Mouse (Mus musculus): ENCODE measurements around the gene Fhit. TPM values are rescaled to one million over a fixed set of nuclear protein-coding genes. Genes with fewer than 3 reads are reported as not detected.

The Fhit gene
- polyA plus RNA-seq, 1 experiment from 2014 or later = 2.3 TPM

DNA sequence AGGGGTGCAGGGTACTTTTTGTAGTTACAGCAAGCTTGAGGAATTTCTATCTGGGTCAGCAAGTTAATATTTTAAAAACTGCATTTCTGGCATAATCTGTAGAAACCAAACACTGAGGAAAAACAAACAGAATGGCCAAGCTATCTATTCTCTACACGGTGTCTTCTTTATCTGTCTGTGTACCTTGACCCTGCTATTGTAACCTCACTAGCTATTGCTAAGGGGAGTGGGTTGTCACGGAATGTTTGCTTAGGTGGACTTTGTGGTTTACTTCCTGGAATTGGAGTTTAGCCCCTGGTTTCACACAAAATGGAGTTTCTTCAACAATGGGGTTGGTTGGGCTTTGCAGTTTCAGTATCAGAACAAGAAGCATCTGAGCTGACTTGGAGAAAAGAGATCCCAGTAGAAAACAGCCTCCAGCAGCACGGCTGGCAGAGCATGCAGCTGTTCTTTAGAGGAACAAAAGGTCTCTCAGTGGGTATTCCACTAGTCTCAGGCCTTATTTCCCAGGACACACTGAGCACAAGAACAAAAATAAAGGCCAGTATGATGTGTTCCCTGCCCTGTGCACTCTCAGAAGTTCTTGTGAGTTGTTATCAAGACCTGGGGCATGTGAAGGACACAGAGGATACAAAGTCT lies 1540.8 kb downstream of the Fhit start:
- ATAC-seq (ENCODE audit: insufficient read depth) = peak; percentile 60
- Histone ChIP-seq H3K27me3 (no peaks in the 10 kb centered on the region), H3K27ac (replicated peaks) (peak overlapping the region; percentile 48; the same call in 1 of the 2 replicates)

DNA sequence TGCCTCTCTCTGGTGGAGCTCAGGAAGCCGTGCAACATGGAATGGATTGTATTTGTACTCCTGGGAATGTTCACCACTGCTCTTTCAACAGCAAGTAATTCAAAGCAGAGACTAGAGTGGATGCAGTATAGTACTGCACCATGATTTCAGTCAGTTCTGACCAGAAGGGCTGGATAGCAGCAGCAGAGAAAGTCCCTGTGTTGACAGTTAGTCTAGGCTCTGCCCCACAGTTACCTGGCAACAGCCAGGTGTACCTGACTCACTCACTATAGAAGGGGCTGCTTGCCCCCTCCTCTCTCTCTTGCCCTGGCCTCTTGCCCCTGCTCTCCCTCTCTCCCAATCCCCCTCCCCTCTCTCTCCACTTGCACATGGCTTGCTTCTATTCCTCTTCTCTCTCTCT lies 1542.0 kb downstream of the Fhit start:
- no peak overlapping the region for H3K27ac ChIP-seq (replicated peaks)
- ATAC-seq (ENCODE audit: insufficient read depth) = no peak
- H3K36me3 ChIP-seq (replicated peaks) = no peaks in the 10 kb centered on the region
- H3K27me3 ChIP-seq = no peaks in the 10 kb centered on the region
- no peak overlapping the region for H3K4me2 ChIP-seq
- no peak overlapping the region for H3K9ac ChIP-seq
- 61% methylated on average over 1 of the region's 1 CpGs for WGBS (ENCODE audit: insufficient replicate concordance)
- H3K4me1 ChIP-seq (replicated peaks) = no peaks in the 10 kb centered on the region
- H3K4me3 ChIP-seq (replicated peaks) = no peak overlapping the region
- H3K9me3 ChIP-seq (replicated peaks) = no peaks in the 10 kb centered on the region

More for the DNA sequence above, 1540.8 kb downstream of the Fhit start:
- 27% methylated on average over 3 of the region's 3 CpGs for WGBS (ENCODE audit: insufficient replicate concordance)
- H3K4me2 ChIP-seq = no peak overlapping the region
- H3K9me3 ChIP-seq (replicated peaks) = no peaks in the 10 kb centered on the region
- H3K36me3 ChIP-seq (replicated peaks) = no peaks in the 10 kb centered on the region
- H3K9ac ChIP-seq = no peak overlapping the region
- no peaks in the 10 kb centered on the region for H3K4me1 ChIP-seq (replicated peaks)
- no peak overlapping the region for H3K4me3 ChIP-seq (replicated peaks)

DNA sequence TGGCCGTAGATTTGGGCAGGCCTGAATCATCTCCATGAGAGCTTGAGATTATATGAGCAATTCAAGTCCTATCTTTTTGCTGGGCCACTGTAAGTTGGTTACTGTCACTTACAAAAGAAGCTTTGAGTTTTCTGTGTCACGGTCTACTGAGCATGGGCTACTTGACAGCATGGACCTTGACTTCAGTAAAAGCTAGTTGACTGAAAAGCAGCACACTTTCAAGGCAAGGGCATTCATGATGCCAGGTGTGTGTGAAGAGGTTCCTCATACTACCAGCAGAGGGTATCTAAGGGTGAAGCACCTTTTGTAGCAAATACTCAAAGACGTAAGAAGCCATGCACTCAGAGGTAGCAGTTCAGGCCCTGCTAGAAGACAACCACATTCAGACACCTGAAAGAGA lies 1548.7 kb downstream of the Fhit start:
- no peak for ATAC-seq (ENCODE audit: insufficient read depth)
- no peaks in the 10 kb centered on the region for H3K27me3 ChIP-seq
- no peak overlapping the region for H3K4me3 ChIP-seq (replicated peaks)
- H3K36me3 ChIP-seq (replicated peaks) = no peaks in the 10 kb centered on the region
- 70% methylated on average over 3 of the region's 3 CpGs for WGBS (ENCODE audit: insufficient replicate concordance)
- H3K4me1 ChIP-seq (replicated peaks) = no peaks in the 10 kb centered on the region
- H3K9ac ChIP-seq = no peak overlapping the region
- no peak overlapping the region for H3K4me2 ChIP-seq
- H3K27ac ChIP-seq (replicated peaks) = no peak overlapping the region
- no peaks in the 10 kb centered on the region for H3K9me3 ChIP-seq (replicated peaks)

DNA sequence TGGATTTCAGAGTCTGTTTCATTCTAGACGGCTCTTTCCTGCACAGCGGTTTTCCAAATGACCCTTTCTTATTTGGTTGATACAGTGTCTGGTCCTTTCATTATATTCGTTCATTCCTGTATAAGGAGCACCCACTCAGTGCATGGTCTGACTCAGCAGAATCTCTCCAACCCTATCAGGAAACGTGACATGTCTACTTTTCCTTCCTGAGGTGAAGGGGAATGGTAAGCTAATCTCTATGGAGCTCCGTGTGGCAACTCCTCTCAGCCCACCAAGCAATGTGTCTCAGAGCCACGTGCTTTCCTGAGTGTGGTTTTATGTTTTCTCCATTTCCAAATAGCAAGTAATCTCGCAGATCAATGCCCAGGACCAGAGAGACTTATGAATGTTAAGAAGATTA lies 1552.7 kb downstream of the Fhit start:
- H3K4me3 ChIP-seq (replicated peaks) = no peak overlapping the region
- H3K9me3 ChIP-seq (replicated peaks) = no peaks in the 10 kb centered on the region
- no peak overlapping the region for H3K4me2 ChIP-seq
- WGBS (ENCODE audit: insufficient replicate concordance) = 29% methylated on average over 7 of the region's 7 CpGs
- no peaks in the 10 kb centered on the region for H3K4me1 ChIP-seq (replicated peaks)
- no peaks in the 10 kb centered on the region for H3K27me3 ChIP-seq
- H3K27ac ChIP-seq (replicated peaks) = no peak overlapping the region
- no peak for ATAC-seq (ENCODE audit: insufficient read depth)
- no peak overlapping the region for H3K9ac ChIP-seq
- H3K36me3 ChIP-seq (replicated peaks) = no peaks in the 10 kb centered on the region

DNA sequence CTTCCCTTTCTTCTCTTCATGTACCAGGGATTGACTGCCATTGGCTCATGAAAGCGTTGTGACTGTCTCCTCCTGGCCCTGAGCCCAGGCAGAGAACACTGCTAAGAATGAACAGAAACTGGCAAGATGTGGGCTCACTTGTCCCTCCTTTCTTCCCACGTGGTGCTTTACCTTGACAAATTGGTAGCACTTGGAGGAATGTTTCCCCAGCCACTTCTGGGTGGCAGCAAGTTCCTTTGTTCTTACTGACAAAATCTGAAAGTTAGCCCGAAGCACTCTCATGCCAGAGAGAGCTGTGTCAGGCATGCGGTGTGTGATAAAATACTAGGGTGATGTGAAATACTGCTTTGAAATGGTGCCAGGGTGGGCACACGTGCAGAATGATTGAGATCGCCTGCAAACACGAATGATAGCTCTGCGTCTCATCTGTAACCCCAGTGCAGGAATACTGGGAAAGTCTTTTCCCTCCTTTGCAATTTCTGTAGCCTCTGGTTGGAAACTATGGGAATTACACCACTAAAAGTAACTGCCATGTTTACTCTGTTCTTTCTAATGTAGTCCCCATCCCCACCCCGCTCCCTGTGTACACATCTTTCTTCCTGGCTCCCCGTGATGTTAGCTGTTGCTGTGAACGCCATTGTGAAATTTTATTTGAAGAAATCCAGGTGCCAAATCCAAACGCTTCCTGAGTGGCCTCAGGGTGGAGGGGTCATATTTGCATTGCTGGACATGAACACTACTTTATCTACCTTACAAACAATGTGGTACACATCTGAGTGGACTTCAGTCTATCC lies 1555.1 kb downstream of the Fhit start:
- 51% methylated on average over 12 of the region's 12 CpGs for WGBS (ENCODE audit: insufficient replicate concordance)
- Histone ChIP-seq H3K27ac (replicated peaks) (no peak overlapping the region), H3K27me3 (no peaks in the 10 kb centered on the region), H3K4me2 (no peak overlapping the region), H3K4me3 (replicated peaks) (no peak overlapping the region), H3K4me1 (replicated peaks) (no peaks in the 10 kb centered on the region), H3K9me3 (replicated peaks) (no peaks in the 10 kb centered on the region), H3K36me3 (replicated peaks) (no peaks in the 10 kb centered on the region), H3K9ac (no peak overlapping the region)
- ATAC-seq (ENCODE audit: insufficient read depth) = peak; percentile 77

DNA sequence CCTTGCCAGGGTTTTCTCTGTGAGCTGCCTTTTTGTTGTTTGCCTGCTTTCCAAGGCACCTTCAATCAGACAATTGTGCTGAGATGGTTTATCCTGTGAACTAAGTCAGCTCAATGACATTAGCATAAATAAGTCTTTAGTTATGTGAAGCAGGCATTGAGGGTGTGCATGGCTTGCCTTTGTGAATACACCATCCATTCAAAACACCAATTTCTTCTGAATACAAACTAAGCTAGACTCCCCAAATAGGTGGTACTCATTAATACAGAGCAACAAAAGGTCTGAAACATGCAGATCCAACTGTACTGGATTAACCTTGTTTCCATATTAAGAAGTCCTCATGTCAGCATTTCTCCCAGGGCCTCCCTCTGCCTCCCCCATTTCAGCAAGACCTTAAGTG lies 1561.6 kb downstream of the Fhit start:
- H3K4me2 ChIP-seq = no peak overlapping the region
- ATAC-seq (ENCODE audit: insufficient read depth) = no peak
- no peaks in the 10 kb centered on the region for H3K27me3 ChIP-seq
- H3K4me3 ChIP-seq (replicated peaks) = no peak overlapping the region
- no peaks in the 10 kb centered on the region for H3K36me3 ChIP-seq (replicated peaks)
- no peaks in the 10 kb centered on the region for H3K9me3 ChIP-seq (replicated peaks)
- H3K4me1 ChIP-seq (replicated peaks) = no peaks in the 10 kb centered on the region
- no peak overlapping the region for H3K9ac ChIP-seq
- H3K27ac ChIP-seq (replicated peaks) = no peak overlapping the region

DNA sequence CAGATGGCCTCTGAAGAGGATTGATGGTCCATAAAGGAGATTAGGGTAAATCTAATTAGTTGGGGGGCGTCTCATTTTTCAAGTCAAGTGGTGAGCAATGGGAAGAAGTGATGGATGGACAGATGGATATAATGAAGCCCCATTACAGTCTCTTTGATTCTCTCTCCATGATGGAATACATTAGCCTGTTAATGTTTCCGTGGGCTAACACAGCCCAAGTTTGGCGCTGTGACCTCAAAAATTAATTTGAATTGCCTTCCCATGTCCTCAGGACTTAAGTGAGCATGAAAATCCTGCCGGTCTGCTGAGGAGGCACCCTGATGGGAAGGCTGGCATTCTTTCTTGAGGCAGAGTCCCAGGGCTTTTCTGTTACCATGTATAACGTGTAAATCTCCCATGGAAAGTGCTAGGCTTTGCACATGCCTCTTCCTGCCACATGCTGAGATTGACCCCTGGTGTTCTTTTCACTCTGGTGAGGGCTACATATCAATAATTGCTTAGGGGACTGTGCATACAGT lies 1564.3 kb downstream of the Fhit start:
- 55% methylated on average over 5 of the region's 5 CpGs for WGBS (ENCODE audit: insufficient replicate concordance)
- ATAC-seq (ENCODE audit: insufficient read depth) = no peak

DNA sequence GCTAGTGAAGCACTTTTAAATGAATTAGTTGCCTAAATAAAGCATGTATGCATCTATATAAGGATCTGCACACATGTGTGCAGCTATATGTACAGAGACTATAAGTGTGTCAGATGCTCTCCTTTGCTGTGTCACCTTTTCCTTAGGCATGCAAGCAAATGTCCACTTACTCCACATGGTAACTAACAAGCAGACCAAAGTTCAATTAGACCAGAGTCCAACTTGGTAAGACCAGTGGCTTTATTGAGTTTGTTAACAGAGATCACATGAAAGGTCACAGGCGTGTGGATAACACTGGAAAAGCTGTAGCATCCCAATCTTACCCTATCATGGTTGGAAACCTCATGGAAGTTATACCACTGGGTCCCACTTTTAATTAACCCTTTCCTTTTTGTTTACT lies 1572.7 kb downstream of the Fhit start:
- Histone ChIP-seq H3K4me2 (no peak overlapping the region), H3K4me3 (replicated peaks) (no peak overlapping the region), H3K9me3 (replicated peaks) (no peaks in the 10 kb centered on the region), H3K36me3 (replicated peaks) (no peaks in the 10 kb centered on the region), H3K27ac (replicated peaks) (no peak overlapping the region), H3K9ac (no peak overlapping the region), H3K27me3 (no peaks in the 10 kb centered on the region), H3K4me1 (replicated peaks) (no peaks in the 10 kb centered on the region)
- 43% methylated on average over 1 of the region's 1 CpGs for whole genome bisulfite sequencing (ENCODE audit: insufficient replicate concordance)
- no peak for ATAC-seq (ENCODE audit: insufficient read depth)

More for the DNA sequence above, 1564.3 kb downstream of the Fhit start:
- Histone ChIP-seq H3K4me2 (no peak overlapping the region), H3K9me3 (replicated peaks) (no peaks in the 10 kb centered on the region), H3K27ac (replicated peaks) (no peak overlapping the region), H3K9ac (no peak overlapping the region), H3K27me3 (no peaks in the 10 kb centered on the region), H3K4me1 (replicated peaks) (no peaks in the 10 kb centered on the region), H3K36me3 (replicated peaks) (no peaks in the 10 kb centered on the region), H3K4me3 (replicated peaks) (no peak overlapping the region)

DNA sequence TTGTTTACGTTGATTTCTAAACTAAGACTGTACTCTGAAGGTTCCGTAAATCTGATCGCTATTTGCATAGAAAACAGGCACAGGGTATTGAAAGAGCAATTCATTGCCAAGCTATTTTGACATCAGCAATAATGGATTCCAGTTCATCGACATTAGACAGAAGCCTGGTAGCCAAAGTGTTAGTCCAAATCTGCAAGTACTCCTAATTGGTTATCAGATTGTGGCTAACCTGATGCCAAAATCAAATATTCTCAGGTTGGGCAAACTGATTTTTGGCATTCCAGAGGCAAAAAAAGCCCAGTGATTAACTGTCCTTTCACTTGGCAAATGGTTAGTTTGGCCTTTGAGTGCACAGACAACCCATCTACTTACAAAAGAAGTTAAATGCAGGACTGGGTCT lies 1573.9 kb downstream of the Fhit start:
- WGBS (ENCODE audit: insufficient replicate concordance) = 71% methylated on average over 4 of the region's 4 CpGs
- H3K9me3 ChIP-seq (replicated peaks) = no peaks in the 10 kb centered on the region
- no peak overlapping the region for H3K4me3 ChIP-seq (replicated peaks)

DNA sequence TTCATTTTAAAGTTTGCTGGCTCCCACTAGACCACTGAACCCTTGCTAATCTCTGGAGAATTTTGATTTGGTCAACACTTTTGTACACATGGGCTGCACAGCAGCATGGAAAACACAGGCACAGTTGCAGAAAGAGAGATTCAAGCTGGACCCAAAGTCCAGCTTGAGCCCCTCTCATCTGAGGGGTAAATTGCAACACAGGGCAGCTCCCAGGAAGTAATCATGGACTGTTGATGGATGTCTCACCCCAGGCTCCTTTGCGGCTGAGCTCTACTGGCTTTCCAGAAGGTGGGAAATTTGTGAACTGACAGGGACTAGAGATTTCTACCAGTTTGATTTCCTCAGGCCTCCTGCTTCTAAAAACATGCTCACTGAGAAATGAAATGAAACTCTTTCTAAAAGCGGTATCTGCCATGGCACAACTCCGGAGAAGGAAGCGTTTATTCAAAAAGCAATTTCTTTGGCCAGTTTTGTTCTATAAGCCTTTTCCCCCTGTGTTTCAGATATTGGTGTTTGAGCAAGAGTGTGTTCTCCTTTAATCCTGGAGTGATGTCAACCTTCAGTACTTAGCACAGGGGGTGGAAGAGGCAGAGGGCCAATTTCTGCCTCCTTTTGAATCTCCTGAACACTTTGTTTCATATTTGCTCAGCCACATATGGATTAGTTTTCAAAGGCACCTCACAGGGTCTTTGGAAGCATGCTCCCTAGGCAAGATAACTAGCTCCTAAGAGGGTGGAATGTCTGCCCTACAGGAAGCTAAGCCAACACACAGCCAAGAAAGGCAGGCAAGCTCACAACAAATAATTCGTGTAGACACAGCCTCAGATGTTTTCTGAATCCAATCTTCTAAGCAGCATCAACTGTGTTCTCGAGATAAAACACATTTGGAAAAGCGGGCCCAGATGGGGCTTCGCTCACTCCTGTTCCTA lies 1578.3 kb downstream of the Fhit start:
- no peaks in the 10 kb centered on the region for H3K9me3 ChIP-seq (replicated peaks)
- no peak overlapping the region for H3K4me2 ChIP-seq
- H3K36me3 ChIP-seq (replicated peaks) = no peaks in the 10 kb centered on the region
- H3K4me1 ChIP-seq (replicated peaks) = no peaks in the 10 kb centered on the region
- no peak overlapping the region for H3K4me3 ChIP-seq (replicated peaks)
- WGBS (ENCODE audit: insufficient replicate concordance) = 66% methylated on average over 8 of the region's 8 CpGs
- H3K9ac ChIP-seq = no peak overlapping the region
- no peak for ATAC-seq (ENCODE audit: insufficient read depth)
- H3K27me3 ChIP-seq = no peaks in the 10 kb centered on the region
- H3K27ac ChIP-seq (replicated peaks) = no peak overlapping the region

More for the DNA sequence above, 1573.9 kb downstream of the Fhit start:
- no peak overlapping the region for H3K27ac ChIP-seq (replicated peaks)
- H3K36me3 ChIP-seq (replicated peaks) = no peaks in the 10 kb centered on the region
- no peak for ATAC-seq (ENCODE audit: insufficient read depth)
- H3K27me3 ChIP-seq = no peaks in the 10 kb centered on the region
- H3K4me2 ChIP-seq = no peak overlapping the region
- H3K4me1 ChIP-seq (replicated peaks) = no peaks in the 10 kb centered on the region
- no peak overlapping the region for H3K9ac ChIP-seq

DNA sequence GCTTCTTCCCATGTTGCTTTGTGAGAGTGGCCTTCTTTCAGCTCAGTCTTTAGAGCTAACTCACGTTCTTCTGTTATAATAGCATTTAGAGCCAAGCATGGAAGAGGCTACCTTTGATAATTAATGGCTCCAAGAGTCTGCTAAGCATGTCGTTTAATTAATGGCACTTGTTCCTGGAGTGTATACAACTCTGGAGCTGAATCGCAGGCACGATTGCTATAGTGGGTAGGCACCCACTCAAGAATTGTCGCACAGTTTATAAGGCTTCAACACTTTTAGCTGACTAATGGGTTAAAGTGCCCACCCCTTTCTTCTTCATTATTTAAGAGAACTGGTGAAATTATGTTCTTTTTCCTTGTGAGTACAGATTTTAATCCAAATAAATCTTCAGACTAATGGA lies 1605.5 kb downstream of the Fhit start:
- Histone ChIP-seq H3K4me3 (replicated peaks) (no peak overlapping the region), H3K4me2 (no peak overlapping the region), H3K27me3 (no peaks in the 10 kb centered on the region), H3K36me3 (replicated peaks) (no peaks in the 10 kb centered on the region), H3K9me3 (replicated peaks) (no peaks in the 10 kb centered on the region), H3K4me1 (replicated peaks) (no peaks in the 10 kb centered on the region), H3K9ac (no peak overlapping the region), H3K27ac (replicated peaks) (no peak overlapping the region)
- ATAC-seq (ENCODE audit: insufficient read depth) = no peak
- WGBS (ENCODE audit: insufficient replicate concordance) = 67% methylated on average over 5 of the region's 5 CpGs
